Mouse (Mus musculus) induced T-regulatory cell, adult 2 months (primary cell): ENCODE measurements around the gene Ablim2.

ENCODE experiments used
- DNase-seq: peaks from one replicate; pipeline ENCODE4 v3.0.0-alpha.2; 2012; ENCODE audit warnings: low read depth

The Ablim2 gene

GRCm38 (mm10) chr5:35739536-35740278 is 18.0 kb upstream of the Ablim2 start, which contains the start of gene Sh3tc1:
Sh3tc1 (minus strand) TSS chr5:35739987.
- no peak for DNase-seq

- DNase-seq = no peak
These were observed 17.0 kb upstream of the Ablim2 start for GRCm38 (mm10) chr5:35740716-35741115.

GRCm38 (mm10) chr5:35741225-35741820 is 16.4 kb upstream of the Ablim2 start:
- DNase-seq = no peak

- no peak for DNase-seq
These were observed 14.3 kb upstream of the Ablim2 start for GRCm38 (mm10) chr5:35743238-35743951.

- no peak for DNase-seq
These were observed 13.5 kb upstream of the Ablim2 start for GRCm38 (mm10) chr5:35743990-35744722.

- no peak for DNase-seq
These were observed 12.3 kb upstream of the Ablim2 start for GRCm38 (mm10) chr5:35745406-35745805.

- DNase-seq = peak; percentile 77
These were observed 10.8 kb upstream of the Ablim2 start for GRCm38 (mm10) chr5:35746910-35747309.

GRCm38 (mm10) chr5:35749416-35749815 is 8.3 kb upstream of the Ablim2 start:
- DNase-seq = no peak

- DNase-seq = no peak
These were observed 7.7 kb upstream of the Ablim2 start for GRCm38 (mm10) chr5:35750026-35750425.

DNA sequence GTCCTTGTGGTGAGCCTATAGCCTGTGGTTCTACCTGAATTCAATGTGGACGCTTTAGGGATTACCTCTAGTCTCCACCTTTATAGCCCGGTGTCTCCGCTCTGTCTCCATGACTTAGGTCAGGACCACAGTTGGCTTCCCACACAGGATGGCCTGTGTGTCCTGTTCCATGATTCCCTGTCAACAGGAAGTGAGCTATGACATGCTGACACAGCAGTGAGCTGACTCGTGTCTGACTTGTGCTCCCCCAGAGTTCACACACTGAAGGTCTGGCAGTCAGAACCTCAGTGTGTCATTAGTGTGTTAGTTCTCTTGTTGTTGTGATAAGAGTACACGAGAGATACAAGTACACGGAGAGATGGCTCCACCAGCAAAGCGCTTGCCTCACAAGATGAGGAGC is 6.7 kb upstream of the Ablim2 start:
- DNase-seq = no peak

DNA sequence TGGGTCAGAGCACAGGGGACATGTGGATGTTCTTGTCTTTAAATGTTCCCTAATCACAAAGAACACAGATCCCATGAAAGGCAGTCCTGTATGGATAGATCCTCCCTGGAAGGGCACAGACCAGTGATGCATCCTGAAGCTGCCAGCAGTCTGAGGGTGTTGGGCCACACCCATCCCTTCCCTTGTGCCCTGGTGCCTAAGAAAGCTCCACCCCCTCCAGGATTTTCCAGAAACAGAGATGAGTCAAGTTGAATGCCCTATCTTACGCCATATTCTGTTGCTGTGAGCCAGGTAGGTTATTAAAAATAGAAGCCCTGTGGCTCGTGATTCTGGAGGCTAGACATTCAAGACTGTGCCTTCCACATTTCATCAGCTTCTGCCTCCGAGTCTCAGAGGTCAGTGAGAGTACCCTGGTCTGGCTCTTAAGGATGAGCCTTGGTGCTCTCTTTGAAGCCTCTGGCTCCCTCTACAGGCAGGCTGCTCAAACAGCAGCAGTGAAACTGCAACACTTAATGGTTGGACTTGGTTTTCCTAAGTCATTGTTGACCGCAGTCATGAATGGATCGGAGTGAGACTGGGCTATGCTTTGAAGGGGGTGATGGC is 2.4 kb upstream of the Ablim2 start:
- peak; percentile 74 for DNase-seq

GRCm38 (mm10) chr5:35756020-35756419 is 1.7 kb upstream of the Ablim2 start:
- peak; percentile 18 for DNase-seq

DNA sequence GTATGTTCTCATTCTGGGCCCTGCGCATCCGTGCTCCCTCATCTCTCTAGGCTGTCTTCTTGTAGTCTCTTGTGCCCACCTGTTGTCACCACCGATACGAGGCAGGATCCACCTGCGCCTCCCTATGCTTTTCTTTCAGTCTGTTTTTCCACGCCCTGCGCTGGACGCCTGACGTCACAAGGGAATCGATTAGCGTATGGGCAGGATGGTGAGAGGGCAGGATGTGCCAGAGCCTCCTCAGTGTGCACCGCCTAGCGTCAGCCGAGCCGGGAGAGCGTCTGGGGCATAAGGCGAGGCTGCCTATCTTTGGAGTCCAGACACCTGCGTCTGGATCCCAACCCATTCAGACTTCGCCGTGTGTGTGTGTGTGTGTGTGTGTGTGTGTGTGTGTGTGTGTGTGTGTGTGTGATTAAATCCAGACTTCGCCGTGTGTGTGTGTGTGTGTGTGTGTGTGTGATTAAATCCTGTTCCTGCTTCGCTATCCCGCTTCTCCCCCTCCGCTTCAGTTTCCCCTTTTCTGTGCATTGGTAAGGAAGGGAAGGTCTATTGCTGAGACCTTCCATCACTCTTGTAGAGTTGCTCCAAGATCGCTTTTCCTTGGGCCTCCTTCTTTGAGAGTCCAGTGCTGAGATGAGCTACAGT is 562 bp upstream of the Ablim2 start:
- peak; percentile 79 for DNase-seq

GRCm38 (mm10) chr5:35758081-35759053 is 687 bp downstream of the Ablim2 start:
- peak; percentile 58 for DNase-seq

- DNase-seq = no peak
These were observed 3.6 kb downstream of the Ablim2 start for GRCm38 (mm10) chr5:35761323-35761722.

DNA sequence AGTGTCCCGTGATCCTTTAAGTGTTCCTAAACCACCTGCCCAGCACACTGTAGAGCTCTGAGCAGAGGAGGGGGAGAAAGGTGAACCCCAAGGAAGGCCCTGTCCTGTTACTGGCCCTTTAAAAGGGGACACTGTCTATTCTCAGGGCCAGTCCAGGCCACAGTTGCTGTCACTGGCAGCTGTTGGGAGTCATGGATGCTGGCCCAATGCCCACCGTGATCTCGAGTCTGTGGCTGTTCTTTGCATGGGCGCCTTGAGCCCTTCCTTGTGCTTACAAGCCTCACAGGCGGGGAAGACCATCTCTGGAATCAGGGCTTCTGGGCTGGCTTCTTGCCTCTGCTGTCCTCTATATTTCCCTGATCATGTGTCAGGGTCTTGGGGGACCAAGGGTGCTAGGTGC is 4.7 kb downstream of the Ablim2 start:
- DNase-seq = no peak

DNA sequence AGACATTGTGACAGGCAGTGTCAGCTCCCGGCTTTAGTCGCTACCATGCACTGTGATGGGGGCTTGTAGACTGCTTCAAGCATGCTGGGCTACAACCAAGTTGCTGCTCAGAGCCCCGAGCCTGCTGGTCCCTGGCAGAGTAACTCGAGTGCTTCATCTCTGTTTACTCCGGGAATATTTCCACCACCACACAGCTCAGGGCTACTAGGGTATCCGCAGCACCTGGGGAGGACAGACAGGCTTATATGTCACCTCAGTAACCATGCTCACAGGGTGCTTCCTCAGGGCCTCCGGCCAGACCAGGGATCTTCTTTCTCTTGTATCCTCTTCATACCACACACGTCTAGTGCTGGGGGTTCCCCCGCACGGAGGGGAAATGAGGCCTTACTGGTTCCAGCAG is 5.2 kb downstream of the Ablim2 start:
- no peak for DNase-seq

GRCm38 (mm10) chr5:35765909-35766308 is 8.2 kb downstream of the Ablim2 start:
- DNase-seq = no peak

GRCm38 (mm10) chr5:35768525-35768924 is 10.8 kb downstream of the Ablim2 start:
- no peak for DNase-seq

DNA sequence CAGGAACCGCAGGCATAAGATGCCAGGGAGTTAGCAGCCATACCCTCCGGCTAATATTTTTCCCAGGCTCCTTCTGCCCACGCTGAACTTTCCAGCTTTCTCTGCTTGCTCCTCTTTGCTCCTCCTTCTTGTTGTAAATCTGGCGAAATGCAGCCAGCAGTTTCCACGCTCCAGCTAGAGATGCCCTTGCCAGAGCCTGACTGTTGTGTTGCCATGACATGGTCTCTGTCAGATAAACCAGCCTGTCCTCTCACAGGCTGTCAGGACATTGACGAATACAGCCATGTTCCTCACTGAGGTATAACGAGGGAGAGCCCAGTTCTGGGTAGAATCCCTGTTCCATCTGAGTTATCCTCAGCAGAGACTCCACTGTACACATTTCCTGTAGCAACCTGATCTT is 11.3 kb downstream of the Ablim2 start:
- DNase-seq = no peak
